Mouse (Mus musculus) lung, adult 2 months (tissue): ENCODE data around the gene Stim1.

Experiments used
- CTCF ChIP-seq: fragments of 200-500 bp; IDR thresholded peaks from 2 replicates; pipeline ENCODE4 v1.5.1; 2011; ENCODE audit warnings: mild to moderate bottlenecking, low read length, control low read depth; ENCODE audit not compliant: insufficient read depth
- POLR2A ChIP-seq: fragments of 200-500 bp; IDR thresholded peaks from 2 replicates; pipeline ENCODE4 v1.6.1; 2011; ENCODE audit warnings: low read depth, mild to moderate bottlenecking, control low read depth, low read length, borderline replicate concordance; ENCODE audit errors: extremely low read depth

- TF ChIP-seq CTCF: no peak
- no peak for TF ChIP-seq POLR2A
These were observed 14.0 kb upstream of the Stim1 start for GRCm38 (mm10) chr7:102253631-102254030.
